In the genomic region with DNA sequence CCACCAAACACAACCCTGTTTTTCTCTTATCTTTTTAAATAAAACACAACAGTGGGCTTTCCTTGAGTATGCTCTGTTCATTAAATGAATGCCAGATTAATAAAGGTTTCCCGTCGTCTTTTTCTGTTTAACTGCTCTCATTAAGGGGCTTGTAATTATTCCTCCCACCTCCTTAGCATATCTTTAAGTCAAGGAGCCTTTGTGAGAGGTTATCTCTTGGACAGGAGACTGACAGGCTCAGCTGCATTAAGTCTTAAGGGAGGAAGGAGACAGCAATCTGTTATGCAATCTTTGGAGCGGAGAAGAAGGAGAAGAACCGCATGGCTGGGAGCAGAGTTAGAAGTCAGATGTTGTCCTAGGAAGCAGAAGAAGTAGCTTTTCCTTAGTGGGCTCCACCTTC, we compare ENCODE assay signal across 28 mouse cellular contexts.
DNase-seq lines count a peak whose midpoint lies in the region; ATAC-seq and TF ChIP-seq lines count a peak whose summit lies in the region.
"Had no signal": no experiment of that assay in that cellular context is flagged by ENCODE, and none has a peak within 500 bp of the region (broad histone marks: within the 10 kb centered on the region; RNA-seq: fewer than 3 reads in every experiment).

No protein-coding gene starts in this region.

- no peak overlapping the region for H3K27ac ChIP-seq in forebrain, embryonic 13.5 days
- H3K27ac ChIP-seq in forebrain, embryonic 10.5 days = no peak overlapping the region
- peak overlapping the region; percentile 23; the same call in 1 of the 2 replicates for H3K27ac ChIP-seq in lung, embryonic 16.5 days (ENCODE audit: low read length)
- H3K27ac ChIP-seq in forebrain, postnatal 0 days (ENCODE audit: low read depth, low read length) = no peak overlapping the region
- H3K27ac ChIP-seq: embryonic facial prominence, embryonic 10.5 days; embryonic facial prominence, embryonic 13.5 days; gastrocnemius, adult 2 months; heart, embryonic 15.5 days; hindbrain, embryonic 14.5 days; hindbrain, postnatal 0 days had no signal

- H3K4me3 ChIP-seq in forebrain, embryonic 13.5 days = no peak overlapping the region
- no peak overlapping the region for H3K4me3 ChIP-seq in forebrain, embryonic 10.5 days
- no peak overlapping the region for H3K4me3 ChIP-seq in lung, embryonic 16.5 days (ENCODE audit: low read length)
- no peak overlapping the region for H3K4me3 ChIP-seq in forebrain, postnatal 0 days (ENCODE audit: low read depth, low read length)
- H3K4me3 ChIP-seq: embryonic facial prominence, embryonic 10.5 days; embryonic facial prominence, embryonic 13.5 days; erythroblast, embryonic 14.5 days; gastrocnemius, adult 2 months; heart, embryonic 12.5 days; heart, embryonic 15.5 days had no signal

- WGBS in forebrain, embryonic 13.5 days = 20% methylated on average over 4 of the region's 4 CpGs
- WGBS in forebrain, embryonic 10.5 days = 62% methylated on average over 4 of the region's 4 CpGs
- 45% methylated on average over 4 of the region's 4 CpGs for WGBS in lung, embryonic 16.5 days
- 9% methylated on average over 4 of the region's 4 CpGs for WGBS in forebrain, postnatal 0 days

- no peaks in the 10 kb centered on the region; the same call in 1 of the 2 replicates for H3K9me3 ChIP-seq in forebrain, embryonic 13.5 days (replicated peaks)
- no peaks in the 10 kb centered on the region for H3K9me3 ChIP-seq in forebrain, embryonic 10.5 days
- H3K9me3 ChIP-seq in lung, embryonic 16.5 days (ENCODE audit: control insufficient read depth, low read length) = no peaks in the 10 kb centered on the region
- H3K9me3 ChIP-seq in forebrain, postnatal 0 days (ENCODE audit: low read length) = no peaks in the 10 kb centered on the region
- H3K9me3 ChIP-seq: embryonic facial prominence, embryonic 10.5 days; embryonic facial prominence, embryonic 13.5 days; heart, embryonic 12.5 days; heart, embryonic 15.5 days had no signal

- H3K4me2 ChIP-seq in forebrain, embryonic 13.5 days = no peak overlapping the region
- H3K4me2 ChIP-seq in lung, embryonic 16.5 days (ENCODE audit: low read depth, low read length) = no peak overlapping the region
- H3K4me2 ChIP-seq in forebrain, postnatal 0 days (ENCODE audit: low read depth) = no peak overlapping the region
- H3K4me2 ChIP-seq: embryonic facial prominence, embryonic 13.5 days; heart, embryonic 12.5 days; heart, embryonic 15.5 days; hindbrain, embryonic 14.5 days had no signal

- 0 out of 2 replicates have a peak, but pooled peaks cover 5% of the 10 kb centered on the region for H3K27me3 ChIP-seq in forebrain, embryonic 13.5 days
- no peaks in the 10 kb centered on the region for H3K27me3 ChIP-seq in forebrain, embryonic 10.5 days (ENCODE audit: poor library complexity, severe bottlenecking)
- no peaks in the 10 kb centered on the region for H3K27me3 ChIP-seq in lung, embryonic 16.5 days (ENCODE audit: control insufficient read depth, insufficient read depth, low read depth, low read length)
- no peaks in the 10 kb centered on the region for H3K27me3 ChIP-seq in forebrain, postnatal 0 days (ENCODE audit: insufficient read depth, low read length)
- H3K27me3 ChIP-seq: embryonic facial prominence, embryonic 13.5 days; heart, embryonic 12.5 days; heart, embryonic 15.5 days had no signal

- no peak overlapping the region for H3K9ac ChIP-seq in forebrain, embryonic 13.5 days
- H3K9ac ChIP-seq in lung, embryonic 16.5 days (ENCODE audit: low read length) = no peak overlapping the region
- H3K9ac ChIP-seq in forebrain, postnatal 0 days = no peak overlapping the region
- H3K9ac ChIP-seq: embryonic facial prominence, embryonic 13.5 days; heart, embryonic 12.5 days; heart, embryonic 15.5 days; hindbrain, embryonic 14.5 days had no signal

- H3K36me3 ChIP-seq in forebrain, embryonic 13.5 days (ENCODE audit: poor library complexity, severe bottlenecking) = no peaks in the 10 kb centered on the region
- no peaks in the 10 kb centered on the region for H3K36me3 ChIP-seq in forebrain, embryonic 10.5 days (replicated peaks)
- H3K36me3 ChIP-seq in lung, embryonic 16.5 days (ENCODE audit: control insufficient read depth, insufficient read depth, low read length) = no peaks in the 10 kb centered on the region
- no peaks in the 10 kb centered on the region for H3K36me3 ChIP-seq in forebrain, postnatal 0 days (ENCODE audit: insufficient read depth)
- H3K36me3 ChIP-seq: embryonic facial prominence, embryonic 10.5 days; embryonic facial prominence, embryonic 13.5 days; heart, embryonic 12.5 days; heart, embryonic 15.5 days had no signal

- no peak for TF ChIP-seq CTCF in forebrain, postnatal 0 days (IDR thresholded peaks at IDR 0.05; ENCODE audit: low read depth)

- DNase-seq in forebrain, embryonic 10.5 days (ENCODE audit: extremely low spot score, low spot score) = no peak
- DNase-seq in heart, adult 11 months = peak; percentile 70
- no peak for DNase-seq in heart, postnatal 25 days (ENCODE audit: low spot score)
- no peak for DNase-seq in lung, postnatal 14 days
- no peak for DNase-seq in forebrain, postnatal 0 days
- DNase-seq in adrenal gland, postnatal 25 days = no peak
- DNase-seq: adrenal gland, adult 8-10 months; cerebellum, adult 11-12 months; cerebellum, adult 8-10 months; cerebellum, postnatal 36 days; embryo, embryonic 11 days; gastrocnemius, adult 2 months; gastrocnemius, postnatal 14 days; heart, adult 18-20 months; heart, postnatal 10 days; heart, postnatal 4 days had no signal

- peaks cover 35% of the 10 kb centered on the region for H3K4me1 ChIP-seq in forebrain, embryonic 13.5 days
- H3K4me1 ChIP-seq in forebrain, embryonic 10.5 days = peaks cover 34% of the 10 kb centered on the region
- H3K4me1 ChIP-seq in lung, embryonic 16.5 days (replicated peaks; ENCODE audit: control insufficient read depth, insufficient read depth, low read length) = peaks cover 26% of the 10 kb centered on the region
- H3K4me1 ChIP-seq in forebrain, postnatal 0 days (ENCODE audit: insufficient read depth) = peaks cover 4% of the 10 kb centered on the region; the same call in 1 of the 2 replicates
- H3K4me1 ChIP-seq: heart, embryonic 12.5 days; heart, embryonic 15.5 days had no signal

- intact Hi-C loops in heart, postnatal 25 days (cut with DNase I) = no loop called here

- peak; percentile 70 for ATAC-seq in forebrain, embryonic 13.5 days
- ATAC-seq in lung, embryonic 16.5 days (ENCODE audit: low read depth) = peak; percentile 33; the same call in 1 of the 2 replicates
- ATAC-seq in forebrain, postnatal 0 days = peak; percentile 32; the same call in 1 of the 2 replicates
- ATAC-seq: activated CD4-positive, CD25-positive, alpha-beta regulatory T cell, adult 4 months; hindbrain, postnatal 0 days; inflammation-experienced regulatory T-cells, adult 6 months; intestine, embryonic 16.5 days had no signal
